Comparison of ENCODE assay signal across 13 mouse cellular contexts in the genomic region with DNA sequence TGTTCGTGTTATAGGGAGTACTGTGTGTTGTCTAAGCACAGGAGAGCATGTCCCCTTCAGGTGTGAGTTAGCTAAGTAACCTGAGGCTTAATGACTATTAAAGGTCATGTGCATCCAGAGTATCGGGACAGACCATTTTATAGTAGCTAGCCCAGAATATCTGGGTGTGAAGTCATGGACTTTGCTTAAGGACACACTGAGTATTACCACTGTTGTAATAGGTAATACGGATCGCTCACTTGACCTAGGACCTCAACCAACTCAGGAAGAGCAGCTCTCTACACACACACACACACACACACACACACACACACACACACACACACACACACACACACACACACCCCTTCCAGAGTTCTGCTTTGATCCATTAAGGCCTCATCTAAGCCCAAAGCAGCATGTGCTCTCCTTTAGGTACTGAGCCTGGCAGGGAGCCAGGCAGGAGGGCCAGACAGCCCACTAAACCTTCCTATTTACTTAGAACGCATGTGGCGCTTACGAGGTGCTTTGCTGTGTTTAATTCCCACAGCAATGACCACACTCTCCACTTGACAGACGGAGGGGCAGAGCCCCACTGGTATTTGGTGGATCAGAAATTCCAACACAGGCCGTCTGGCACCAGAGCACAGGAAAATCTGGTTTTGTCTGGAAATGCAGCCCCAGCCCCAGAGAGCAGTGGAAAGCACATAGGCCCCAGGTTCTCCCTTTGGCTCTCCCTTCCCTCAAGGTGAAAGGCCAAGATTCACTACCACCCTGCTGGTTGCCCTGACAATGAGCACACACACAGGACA. TPM values are rescaled to one million over a fixed set of nuclear protein-coding genes. Genes with fewer than 3 reads are reported as not detected.
DNase-seq lines count a peak whose midpoint lies in the region; ATAC-seq and TF ChIP-seq lines count a peak whose summit lies in the region.
"Had no signal": no experiment of that assay in that cellular context is flagged by ENCODE, and none has a peak within 500 bp of the region (broad histone marks: within the 10 kb centered on the region; RNA-seq: fewer than 3 reads in every experiment).

No protein-coding gene starts in this region.

- DNase-seq in hindbrain, postnatal 0 days (ENCODE audit: low spot score) = peak; percentile 32
- DNase-seq in hindbrain, embryonic 14.5 days (ENCODE audit: low spot score) = no peak
- peak; percentile 40 for DNase-seq in Muller cell, postnatal 12 days (ENCODE audit: inconsistent ontology term)
- DNase-seq in intestine, embryonic 14.5 days (ENCODE audit: low spot score) = no peak
- no peak for DNase-seq in layer of hippocampus, adult 2 months (ENCODE audit: low spot score in 2 of 2)
- no peak for DNase-seq in midbrain, embryonic 10.5 days (ENCODE audit: low spot score)
- no peak for DNase-seq in ovary, adult 18-20 months (ENCODE audit: low spot score)
- DNase-seq: cerebellum, postnatal 10 days; gastrocnemius, postnatal 10 days; heart, postnatal 10 days; right cerebral cortex, adult 18-20 months had no signal

- H3K4me2 ChIP-seq in hindbrain, postnatal 0 days (ENCODE audit: low read depth, low read length) = no peak overlapping the region
- H3K4me2 ChIP-seq in hindbrain, embryonic 14.5 days (replicated peaks) = no peak overlapping the region
- no peak overlapping the region for H3K4me2 ChIP-seq in intestine, embryonic 14.5 days (ENCODE audit: low read length)
- no peak overlapping the region for H3K4me2 ChIP-seq in limb, embryonic 15.5 days

- H3K36me3 ChIP-seq in hindbrain, postnatal 0 days (ENCODE audit: insufficient read depth, low read length) = peaks cover 24% of the 10 kb centered on the region
- peaks cover 28% of the 10 kb centered on the region for H3K36me3 ChIP-seq in hindbrain, embryonic 14.5 days (replicated peaks; ENCODE audit: control insufficient read depth, insufficient read depth)
- peaks cover 26% of the 10 kb centered on the region for H3K36me3 ChIP-seq in intestine, embryonic 14.5 days (ENCODE audit: control insufficient read depth, insufficient read depth, low read length)
- peaks cover 27% of the 10 kb centered on the region for H3K36me3 ChIP-seq in limb, embryonic 15.5 days
- H3K36me3 ChIP-seq in midbrain, embryonic 10.5 days = peaks cover 28% of the 10 kb centered on the region

- WGBS in hindbrain, postnatal 0 days = 57% methylated on average over 9 of the region's 9 CpGs
- 53% methylated on average over 9 of the region's 9 CpGs for WGBS in hindbrain, embryonic 14.5 days
- 32% methylated on average over 9 of the region's 9 CpGs for WGBS in intestine, embryonic 14.5 days
- WGBS in limb, embryonic 15.5 days = 29% methylated on average over 9 of the region's 9 CpGs
- 54% methylated on average over 9 of the region's 9 CpGs for WGBS in midbrain, embryonic 10.5 days

- no peak overlapping the region for H3K9ac ChIP-seq in hindbrain, postnatal 0 days (replicated peaks; ENCODE audit: low read length)
- H3K9ac ChIP-seq in hindbrain, embryonic 14.5 days = no peak overlapping the region
- no peak overlapping the region for H3K9ac ChIP-seq in intestine, embryonic 14.5 days (ENCODE audit: low read length)
- H3K9ac ChIP-seq in limb, embryonic 15.5 days = no peak overlapping the region

- H3K9me3 ChIP-seq in hindbrain, postnatal 0 days (ENCODE audit: low read length) = no peaks in the 10 kb centered on the region
- no peaks in the 10 kb centered on the region for H3K9me3 ChIP-seq in hindbrain, embryonic 14.5 days (ENCODE audit: control insufficient read depth, low read length)
- H3K9me3 ChIP-seq in intestine, embryonic 14.5 days (ENCODE audit: control insufficient read depth, low read length) = no peaks in the 10 kb centered on the region
- H3K9me3 ChIP-seq in limb, embryonic 15.5 days = no peaks in the 10 kb centered on the region
- H3K9me3 ChIP-seq in midbrain, embryonic 10.5 days (replicated peaks) = no peaks in the 10 kb centered on the region

- ATAC-seq in hindbrain, postnatal 0 days = no peak
- ATAC-seq in hindbrain, embryonic 14.5 days (ENCODE audit: low FRiP score) = no peak
- no peak for ATAC-seq in intestine, embryonic 14.5 days (replicated peaks; ENCODE audit: low FRiP score, low TSS enrichment, low read depth)
- ATAC-seq in limb, embryonic 15.5 days (ENCODE audit: insufficient number of reproducible peaks, low FRiP score, low TSS enrichment, low read depth) = peak; percentile 33; the same call in 1 of the 2 replicates

- no peak for TF ChIP-seq CTCF in hindbrain, postnatal 0 days (IDR thresholded peaks at IDR 0.05; ENCODE audit: low read depth)
- no peak for TF ChIP-seq CTCF in layer of hippocampus, adult 2 months (conservative IDR thresholded peaks at IDR 0.05)

- no peaks in the 10 kb centered on the region for H3K27me3 ChIP-seq in hindbrain, postnatal 0 days (ENCODE audit: insufficient read depth, low read length)
- no peaks in the 10 kb centered on the region for H3K27me3 ChIP-seq in hindbrain, embryonic 14.5 days (ENCODE audit: control insufficient read depth, insufficient read depth, low read length)
- H3K27me3 ChIP-seq in intestine, embryonic 14.5 days (replicated peaks; ENCODE audit: control insufficient read depth, insufficient read depth, low read length) = no peaks in the 10 kb centered on the region
- H3K27me3 ChIP-seq in limb, embryonic 15.5 days = no peaks in the 10 kb centered on the region
- no peaks in the 10 kb centered on the region for H3K27me3 ChIP-seq in midbrain, embryonic 10.5 days (ENCODE audit: low read depth, poor library complexity, severe bottlenecking)

- H3K27ac ChIP-seq in hindbrain, postnatal 0 days = no peak overlapping the region
- no peak overlapping the region for H3K27ac ChIP-seq in hindbrain, embryonic 14.5 days
- peak overlapping the region; percentile 51; the same call in 1 of the 2 replicates for H3K27ac ChIP-seq in intestine, embryonic 14.5 days (ENCODE audit: low read depth)
- H3K27ac ChIP-seq in limb, embryonic 15.5 days = peak overlapping the region; percentile 9; the same call in 1 of the 2 replicates
- no peak overlapping the region for H3K27ac ChIP-seq in layer of hippocampus, adult 2 months
- H3K27ac ChIP-seq in midbrain, embryonic 10.5 days (replicated peaks) = no peak overlapping the region

- no peak overlapping the region for H3K4me3 ChIP-seq in hindbrain, postnatal 0 days (ENCODE audit: low read length)
- no peak overlapping the region for H3K4me3 ChIP-seq in hindbrain, embryonic 14.5 days (replicated peaks; ENCODE audit: low read length)
- H3K4me3 ChIP-seq in intestine, embryonic 14.5 days (ENCODE audit: low read depth, low read length) = no peak overlapping the region
- no peak overlapping the region for H3K4me3 ChIP-seq in limb, embryonic 15.5 days
- no peak overlapping the region for H3K4me3 ChIP-seq in layer of hippocampus, adult 2 months
- no peak overlapping the region for H3K4me3 ChIP-seq in midbrain, embryonic 10.5 days

- no peaks in the 10 kb centered on the region for H3K4me1 ChIP-seq in hindbrain, postnatal 0 days (ENCODE audit: insufficient read depth, low read length)
- 0 out of 2 replicates have a peak, but pooled peaks cover 3% of the 10 kb centered on the region for H3K4me1 ChIP-seq in hindbrain, embryonic 14.5 days (replicated peaks; ENCODE audit: control insufficient read depth, insufficient read depth, low read length)
- peaks cover 9% of the 10 kb centered on the region for H3K4me1 ChIP-seq in intestine, embryonic 14.5 days (replicated peaks; ENCODE audit: control insufficient read depth, insufficient read depth, low read length)
- peaks cover 5% of the 10 kb centered on the region; the same call in 1 of the 2 replicates for H3K4me1 ChIP-seq in limb, embryonic 15.5 days
- 0 out of 2 replicates have a peak, but pooled peaks cover 8% of the 10 kb centered on the region for H3K4me1 ChIP-seq in midbrain, embryonic 10.5 days

RNA-seq across cellular contexts. Expression of a gene that starts 3.0 kb away (rescaled TPM):
- 2.1 and 2.5 TPM in 2 replicates for total RNA-seq in hindbrain, postnatal 0 days (2014; rRNA removed)
- polyA plus RNA-seq in hindbrain, postnatal 0 days (2015; fragmentation: Nextera tagmentation; extraction: Ambion mirVana) = 0.82 and 1.1 TPM in 2 replicates
- polyA plus RNA-seq in hindbrain, embryonic 14.5 days (2014; fragmentation: Nextera tagmentation; extraction: Ambion mirVana) = 0.34 and 0.59 TPM in 2 replicates
- 4.5 and 5.8 TPM in 2 replicates for polyA plus RNA-seq in intestine, embryonic 14.5 days (2014; fragmentation: Nextera tagmentation; extraction: Ambion mirVana)
- polyA plus RNA-seq in limb, embryonic 15.5 days (2015; fragmentation: Nextera tagmentation; extraction: Ambion mirVana) = 2.4 and 3.2 TPM in 2 replicates
- total RNA-seq in layer of hippocampus, adult 2 months (2021) = 1 to 10 TPM; 3.1 to 3.2 TPM
- polyA plus RNA-seq in midbrain, embryonic 10.5 days (2016; fragmentation: Nextera tagmentation; extraction: Ambion mirVana) = 0.25 TPM in 1 of 2 replicates, not detected in the other
- total RNA-seq: heart, postnatal 10 days had no signal
- polyA plus RNA-seq: liver, adult 2 months had no signal

RNA-seq across cellular contexts. Expression of a gene that starts 24.0 kb away (rescaled TPM):
- 1.9 and 2.4 TPM in 2 replicates for total RNA-seq in hindbrain, postnatal 0 days (2014; rRNA removed)
- polyA plus RNA-seq in hindbrain, postnatal 0 days (2015; fragmentation: Nextera tagmentation; extraction: Ambion mirVana) = 1.0 and 1.5 TPM in 2 replicates
- polyA plus RNA-seq in hindbrain, embryonic 14.5 days (2014; fragmentation: Nextera tagmentation; extraction: Ambion mirVana) = 1.3 and 1.8 TPM in 2 replicates
- 0.37 and 0.59 TPM in 2 replicates for polyA plus RNA-seq in intestine, embryonic 14.5 days (2014; fragmentation: Nextera tagmentation; extraction: Ambion mirVana)
- polyA plus RNA-seq in limb, embryonic 15.5 days (2015; fragmentation: Nextera tagmentation; extraction: Ambion mirVana) = 0.35 and 0.37 TPM in 2 replicates
- total RNA-seq in layer of hippocampus, adult 2 months (2021) = 1 to 10 TPM; 1.1 to 1.4 TPM
- polyA plus RNA-seq in midbrain, embryonic 10.5 days (2016; fragmentation: Nextera tagmentation; extraction: Ambion mirVana) = 0.66 and 1.0 TPM in 2 replicates
- polyA plus RNA-seq: liver, adult 2 months had no signal

RNA-seq across cellular contexts. Expression of a gene that starts 24.3 kb away (rescaled TPM):
- total RNA-seq in hindbrain, postnatal 0 days (2014; rRNA removed) = 24.8 and 25.8 TPM in 2 replicates
- 15.8 and 16.7 TPM in 2 replicates for polyA plus RNA-seq in hindbrain, postnatal 0 days (2015; fragmentation: Nextera tagmentation; extraction: Ambion mirVana)
- 18.8 and 20.5 TPM in 2 replicates for polyA plus RNA-seq in hindbrain, embryonic 14.5 days (2014; fragmentation: Nextera tagmentation; extraction: Ambion mirVana)
- polyA plus RNA-seq in intestine, embryonic 14.5 days (2014; fragmentation: Nextera tagmentation; extraction: Ambion mirVana) = 31.2 and 34.0 TPM in 2 replicates
- polyA plus RNA-seq in limb, embryonic 15.5 days (2015; fragmentation: Nextera tagmentation; extraction: Ambion mirVana) = 22.6 and 22.8 TPM in 2 replicates
- 10 to 100 TPM; 24.0 to 26.9 TPM for total RNA-seq in layer of hippocampus, adult 2 months (2021)
- 30.9 and 32.3 TPM in 2 replicates for polyA plus RNA-seq in midbrain, embryonic 10.5 days (2016; fragmentation: Nextera tagmentation; extraction: Ambion mirVana)

RNA-seq across cellular contexts. Expression of a gene that starts 45.6 kb away (rescaled TPM):
- total RNA-seq in hindbrain, postnatal 0 days (2014; rRNA removed) = 87.7 and 99.6 TPM in 2 replicates
- polyA plus RNA-seq in hindbrain, postnatal 0 days (2015; fragmentation: Nextera tagmentation; extraction: Ambion mirVana) = 140 and 144 TPM in 2 replicates
- polyA plus RNA-seq in hindbrain, embryonic 14.5 days (2014; fragmentation: Nextera tagmentation; extraction: Ambion mirVana) = 89.9 and 105 TPM in 2 replicates
- polyA plus RNA-seq in intestine, embryonic 14.5 days (2014; fragmentation: Nextera tagmentation; extraction: Ambion mirVana) = 20.3 and 24.1 TPM in 2 replicates
- 48.8 and 48.9 TPM in 2 replicates for polyA plus RNA-seq in limb, embryonic 15.5 days (2015; fragmentation: Nextera tagmentation; extraction: Ambion mirVana)
- 100 to 1,000 TPM; 292 to 307 TPM for total RNA-seq in layer of hippocampus, adult 2 months (2021)
- polyA plus RNA-seq in midbrain, embryonic 10.5 days (2016; fragmentation: Nextera tagmentation; extraction: Ambion mirVana) = 27.0 and 34.9 TPM in 2 replicates

Comparison
In these comparisons a context has a peak if more than half of its experiments do, and no peak if none do; other contexts are left out.
1. DNase-seq: peak in hindbrain, postnatal 0 days (single experiment) and Muller cell, postnatal 12 days (single experiment); none in hindbrain, embryonic 14.5 days (single experiment), intestine, embryonic 14.5 days (single experiment), layer of hippocampus, adult 2 months (0 of 2), midbrain, embryonic 10.5 days (single experiment) and ovary, adult 18-20 months (single experiment).
2. H3K27ac ChIP-seq: peak in intestine, embryonic 14.5 days (single experiment) and limb, embryonic 15.5 days (single experiment); none in hindbrain, postnatal 0 days (single experiment), hindbrain, embryonic 14.5 days (single experiment), layer of hippocampus, adult 2 months (single experiment) and midbrain, embryonic 10.5 days (single experiment).